Mouse (Mus musculus) forebrain, postnatal 0 days (tissue): ENCODE measurements around the gene Cib1. TPM values are rescaled to one million over a fixed set of nuclear protein-coding genes. Genes with fewer than 3 reads are reported as not detected.

ENCODE experiments used
- ATAC-seq: fragments of 200-750 bp; cut with Nextera tagmentation; 2 replicates; pipeline ENCODE4 v1.8.0; 2017; ENCODE audit warnings: mild to moderate bottlenecking, moderate library complexity
- DNase-seq: peaks from one replicate; pipeline ENCODE4 v3.0.0-alpha.2; 2015
- H3K27ac ChIP-seq: fragments of 300-500 bp; sonication (generic); 2 replicates; pipeline ENCODE4 v1.5.1; 2014; ENCODE audit warnings: low read depth, mild to moderate bottlenecking, antibody characterized with exemption, low read length, moderate library complexity, mixed read lengths
- H3K27me3 ChIP-seq: fragments of 300-500 bp; sonication (generic); 2 replicates; pipeline ENCODE4 v1.6.1; 2014; ENCODE audit warnings: mild to moderate bottlenecking, low read length, mixed read lengths; ENCODE audit not compliant: insufficient read depth
- H3K36me3 ChIP-seq: fragments of 300-500 bp; sonication (generic); 2 replicates; pipeline ENCODE4 v1.6.1; 2014; ENCODE audit warnings: mild to moderate bottlenecking, moderate library complexity; ENCODE audit not compliant: insufficient read depth
- H3K4me1 ChIP-seq: fragments of 300-500 bp; sonication (generic); 2 replicates; pipeline ENCODE4 v1.6.1; 2014; ENCODE audit warnings: antibody characterized with exemption; ENCODE audit not compliant: insufficient read depth
- H3K4me2 ChIP-seq: fragments of 300-500 bp; sonication (generic); 2 replicates; pipeline ENCODE4 v1.6.1; 2014; ENCODE audit warnings: low read depth, mild to moderate bottlenecking, moderate library complexity
- H3K4me3 ChIP-seq: fragments of 300-500 bp; sonication (generic); 2 replicates; pipeline ENCODE4 v1.5.1; 2014; ENCODE audit warnings: low read depth, low read length, mixed read lengths
- H3K9ac ChIP-seq: fragments of 300-500 bp; sonication (generic); 2 replicates; pipeline ENCODE4 v1.6.1; 2014; ENCODE audit warnings: mild to moderate bottlenecking
- H3K9me3 ChIP-seq: fragments of 300-500 bp; sonication (generic); 2 replicates; pipeline ENCODE4 v1.6.1; 2016; ENCODE audit warnings: low read length
- CTCF ChIP-seq: sonication (generic); IDR thresholded peaks from 2 replicates; pipeline ENCODE4 v1.5.1; 2016; ENCODE audit warnings: antibody characterized with exemption, control low read depth, low read depth
- WGBS: fragments of 180-500 bp; shearing (Covaris S2); extraction: QIAGEN DNeasy Blood & Tissue Kit; methylation state at CpG from one replicate; pipeline ENCODE4 v1.1.7; 2014; 5-methylcytosine and 5-hydroxymethylcytosine counted together
- polyA plus RNA-seq: library from polyadenylated mRNA; unstranded; fragments of >200 nt; fragmentation: Nextera tagmentation; extraction: Ambion mirVana; gene quantifications from 2 replicates; pipeline ENCODE4 v1.2.1, GENCODE M21; 2015
- total RNA-seq: library from RNA; depleted of rRNA; stranded (reverse); fragments of >200 nt; gene quantifications from 2 replicates; pipeline ENCODE4 v1.2.3, GENCODE M21; 2014

Gene Cib1
- total and polyA plus RNA-seq, 2 experiments from 2014 or later, result 16.4 to 29.0 TPM

- 3% methylated on average over 21 of the region's 21 CpGs for WGBS
- DNase-seq, result peak; percentile 94
- Histone ChIP-seq H3K4me2 (peak within 1 kb of the TSS; percentile 90), H3K9ac (peak within 1 kb of the TSS; percentile 81), H3K27me3 (no peaks in the 10 kb centered on the region), H3K4me3 (peak within 1 kb of the TSS; percentile 78), H3K27ac (peak within 1 kb of the TSS; percentile 81), H3K36me3 (peaks cover 38% of the 10 kb centered on the region), H3K4me1 (peaks cover 20% of the 10 kb centered on the region), H3K9me3 (no peaks in the 10 kb centered on the region)
- TF ChIP-seq CTCF, result no peak
- ATAC-seq, result peak; percentile 95
Measured at GRCm38 (mm10) chr7:80268897-80269750, 36.5 kb upstream of the Cib1 start, which contains the start of gene Vps33b. Gene Vps33b, plus strand, starts transcription at chr7:80269649.

- Histone ChIP-seq H3K27ac (no peak overlapping the region), H3K4me1 (peaks cover 20% of the 10 kb centered on the region), H3K27me3 (no peaks in the 10 kb centered on the region), H3K4me3 (no peak overlapping the region), H3K9me3 (no peaks in the 10 kb centered on the region), H3K9ac (no peak overlapping the region), H3K36me3 (peaks cover 33% of the 10 kb centered on the region), H3K4me2 (no peak overlapping the region)
- no peak for ATAC-seq
- no peak for TF ChIP-seq CTCF
- WGBS, result 81% methylated on average over 1 of the region's 1 CpGs
- no peak for DNase-seq
Measured at GRCm38 (mm10) chr7:80267764-80268163, 35.2 kb upstream of the Cib1 start.

GRCm38 (mm10) chr7:80264606-80265005 lies 32.0 kb upstream of the Cib1 start:
- H3K4me1 ChIP-seq, result peaks cover 13% of the 10 kb centered on the region
- ATAC-seq (no peak), DNase-seq (no peak)
- H3K9ac ChIP-seq, result no peak overlapping the region
- 0 out of 2 replicates have a peak, but pooled peaks cover 4% of the 10 kb centered on the region for H3K27me3 ChIP-seq
- 93% methylated on average over 12 of the region's 12 CpGs for WGBS
- no peaks in the 10 kb centered on the region for H3K9me3 ChIP-seq
- TF ChIP-seq CTCF, result no peak
- H3K4me3 ChIP-seq, result no peak overlapping the region
- H3K36me3 ChIP-seq, result peaks cover 33% of the 10 kb centered on the region
- no peak overlapping the region for H3K27ac ChIP-seq
- H3K4me2 ChIP-seq, result no peak overlapping the region

GRCm38 (mm10) chr7:80261372-80261990 lies 28.9 kb upstream of the Cib1 start:
- H3K36me3 ChIP-seq, result peaks cover 26% of the 10 kb centered on the region
- H3K4me3 ChIP-seq, result peak overlapping the region; percentile 67
- H3K9ac ChIP-seq, result peak overlapping the region; percentile 78
- H3K9me3 ChIP-seq, result no peaks in the 10 kb centered on the region
- 1% methylated on average over 32 of the region's 32 CpGs for WGBS
- peaks cover 7% of the 10 kb centered on the region for H3K4me1 ChIP-seq
- peak overlapping the region; percentile 82 for H3K27ac ChIP-seq
- ATAC-seq, result peak; percentile 66
- H3K27me3 ChIP-seq, result peaks cover 19% of the 10 kb centered on the region
- no peak for TF ChIP-seq CTCF
- H3K4me2 ChIP-seq, result peak overlapping the region; percentile 76
- DNase-seq, result peak; percentile 72

DNA sequence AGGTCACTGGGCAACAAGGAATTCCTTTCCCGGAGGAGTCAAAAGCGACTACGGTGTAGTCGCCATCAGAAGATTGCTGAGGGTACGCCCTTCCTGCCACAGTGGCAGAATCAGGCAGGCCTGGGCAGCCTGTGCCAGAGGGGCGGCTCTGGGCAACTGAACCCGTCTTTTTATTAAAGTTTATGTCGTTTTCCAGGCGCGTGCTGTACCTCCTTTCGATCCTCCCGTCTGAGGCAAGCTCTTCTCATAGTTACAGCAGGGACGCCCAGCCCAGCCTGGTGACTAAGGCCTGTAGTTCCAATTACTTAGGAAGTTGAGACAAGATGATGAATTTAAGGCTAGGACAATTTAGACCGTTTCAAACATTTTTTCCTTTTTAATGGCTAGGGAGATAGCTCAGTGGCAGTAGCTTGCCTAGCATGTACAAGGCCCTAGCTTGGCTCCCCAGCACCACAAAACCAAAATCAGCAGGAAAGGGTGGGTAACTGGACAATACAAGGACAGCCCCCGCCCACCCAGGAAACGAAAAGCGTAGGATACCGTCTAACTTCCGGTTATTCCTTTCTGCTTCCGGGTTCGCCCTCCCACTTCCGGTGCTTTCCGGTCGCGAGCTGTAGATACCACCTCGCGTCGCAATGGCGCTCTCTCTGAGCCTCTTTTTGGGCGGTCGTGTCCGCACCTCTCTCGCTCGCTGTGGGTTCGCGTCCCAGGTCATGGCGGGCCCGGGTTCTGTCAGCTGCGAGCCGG lies 28.2 kb upstream of the Cib1 start, which contains the start of gene Ngrn:
Gene Ngrn, plus strand, starts transcription at position 591 of the 747 bp plus-strand sequence.
- TF ChIP-seq CTCF, result peak; percentile 56
- Histone ChIP-seq H3K27ac (peak within 1 kb of the TSS; percentile 82), H3K27me3 (peaks cover 19% of the 10 kb centered on the region), H3K4me1 (peaks cover 7% of the 10 kb centered on the region), H3K4me2 (peak within 1 kb of the TSS; percentile 76), H3K4me3 (peak within 1 kb of the TSS; percentile 67), H3K9ac (peak within 1 kb of the TSS; percentile 78), H3K9me3 (no peaks in the 10 kb centered on the region), H3K36me3 (peaks cover 19% of the 10 kb centered on the region)
- DNase-seq, result peak; percentile 91
- ATAC-seq, result peak; percentile 97
- WGBS, result 27% methylated on average over 40 of the region's 40 CpGs

- H3K4me3 ChIP-seq, result no peak overlapping the region
- peaks cover 19% of the 10 kb centered on the region for H3K27me3 ChIP-seq
- H3K4me2 ChIP-seq, result no peak overlapping the region
- no peaks in the 10 kb centered on the region for H3K36me3 ChIP-seq
- 76% methylated on average over 2 of the region's 2 CpGs for WGBS
- H3K9me3 ChIP-seq, result no peaks in the 10 kb centered on the region
- TF ChIP-seq CTCF, result no peak
- H3K27ac ChIP-seq, result no peak overlapping the region
- no peak for ATAC-seq
- H3K4me1 ChIP-seq, result peaks cover 7% of the 10 kb centered on the region
- no peak for DNase-seq
- H3K9ac ChIP-seq, result no peak overlapping the region
Measured at GRCm38 (mm10) chr7:80257706-80258105, 25.1 kb upstream of the Cib1 start.
